Mouse (Mus musculus) intestine, postnatal 0 days (tissue): ENCODE measurements around the gene Sept9. TPM values are rescaled to one million over a fixed set of nuclear protein-coding genes. Genes with fewer than 3 reads are reported as not detected.
A peak's percentile ranks its signal among the peaks of the same experiment; 100 is the strongest.

ENCODE experiments used
- ATAC-seq: fragments of 200-750 bp; cut with Nextera tagmentation; 2 replicates; pipeline ENCODE4 v1.8.0; 2017; ENCODE audit warnings: mild to moderate bottlenecking, moderate TSS enrichment, moderate library complexity
- H3K27ac ChIP-seq: fragments of 300-500 bp; sonication (generic); 2 replicates; pipeline ENCODE4 v1.5.1; 2014; ENCODE audit warnings: mild to moderate bottlenecking, low read depth, low read length, moderate library complexity
- H3K27me3 ChIP-seq: fragments of 300-500 bp; sonication (generic); replicated peaks from 2 replicates; pipeline ENCODE4 v1.6.1; 2014; ENCODE audit warnings: low read length, mixed read lengths; ENCODE audit not compliant: control insufficient read depth, insufficient read depth
- H3K36me3 ChIP-seq: fragments of 300-500 bp; sonication (generic); 2 replicates; pipeline ENCODE4 v1.6.1; 2014; ENCODE audit warnings: mild to moderate bottlenecking, moderate library complexity; ENCODE audit not compliant: control insufficient read depth, insufficient read depth
- H3K4me1 ChIP-seq: fragments of 300-500 bp; sonication (generic); replicated peaks from 2 replicates; pipeline ENCODE4 v1.6.1; 2014; ENCODE audit warnings: antibody characterized with exemption, low read length, mixed read lengths; ENCODE audit not compliant: control insufficient read depth, insufficient read depth
- H3K4me2 ChIP-seq: fragments of 300-500 bp; sonication (generic); replicated peaks from 2 replicates; pipeline ENCODE4 v1.6.1; 2014; ENCODE audit warnings: low read depth, mild to moderate bottlenecking, moderate library complexity
- H3K4me3 ChIP-seq: fragments of 300-500 bp; sonication (generic); 2 replicates; pipeline ENCODE4 v1.5.1; 2014; ENCODE audit warnings: low read depth, low read length
- H3K9ac ChIP-seq: fragments of 300-500 bp; sonication (generic); 2 replicates; pipeline ENCODE4 v1.6.1; 2014; ENCODE audit warnings: mild to moderate bottlenecking, low read depth, low read length
- H3K9me3 ChIP-seq: fragments of 300-500 bp; sonication (generic); 2 replicates; pipeline ENCODE4 v1.6.1; 2016; ENCODE audit warnings: mixed run types; ENCODE audit not compliant: control insufficient read depth
- CTCF ChIP-seq: sonication (generic); IDR thresholded peaks from 2 replicates; pipeline ENCODE4 v1.5.1; 2016; ENCODE audit warnings: low read depth, mild to moderate bottlenecking, control low read depth, antibody characterized with exemption, moderate library complexity
- WGBS: fragments of 180-500 bp; shearing (Covaris S2); extraction: QIAGEN DNeasy Blood & Tissue Kit; methylation state at CpG from one replicate; pipeline ENCODE4 v1.1.7; 2014; 5-methylcytosine and 5-hydroxymethylcytosine counted together
- polyA plus RNA-seq: library from polyadenylated mRNA; unstranded; fragments of >200 nt; fragmentation: Nextera tagmentation; extraction: Ambion mirVana; gene quantifications from 2 replicates; pipeline ENCODE4 v1.2.1, GENCODE M21; 2015

The Sept9 gene
- polyA plus RNA-seq, 1 experiment from 2014 or later: 74.5 TPM

DNA sequence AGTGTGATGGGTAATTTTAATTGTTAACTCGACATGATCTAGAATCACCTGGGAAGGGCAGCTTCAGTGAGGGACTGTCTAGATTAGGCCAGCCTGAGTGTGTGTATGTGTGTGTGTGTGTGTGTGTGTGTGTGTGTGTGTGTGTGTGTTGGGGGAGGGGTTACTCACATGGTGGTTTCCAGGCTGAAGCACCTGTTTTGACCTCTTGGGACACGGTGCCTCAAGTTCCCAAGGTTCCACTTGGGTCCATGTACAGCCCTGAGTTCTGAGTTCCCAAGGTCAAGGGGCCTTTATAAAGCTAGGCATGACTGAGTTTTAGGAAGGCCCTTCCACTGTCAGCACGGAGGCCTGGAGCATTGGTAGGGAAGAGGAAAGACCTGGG is 55.6 kb downstream of the Sept9 start:
- peaks cover 3% of the 10 kb centered on the region; the same call in 1 of the 2 replicates for H3K36me3 ChIP-seq
- ATAC-seq: peak; percentile 4; the same call in 1 of the 2 replicates
- H3K4me2 ChIP-seq: no peak overlapping the region
- no peak overlapping the region for H3K27ac ChIP-seq
- TF ChIP-seq CTCF: no peak
- no peaks in the 10 kb centered on the region; the same call in 1 of the 2 replicates for H3K4me1 ChIP-seq
- WGBS: 75% methylated on average over 3 of the region's 3 CpGs
- no peak overlapping the region for H3K4me3 ChIP-seq
- no peaks in the 10 kb centered on the region for H3K9me3 ChIP-seq
- H3K27me3 ChIP-seq: no peaks in the 10 kb centered on the region
- H3K9ac ChIP-seq: no peak overlapping the region

DNA sequence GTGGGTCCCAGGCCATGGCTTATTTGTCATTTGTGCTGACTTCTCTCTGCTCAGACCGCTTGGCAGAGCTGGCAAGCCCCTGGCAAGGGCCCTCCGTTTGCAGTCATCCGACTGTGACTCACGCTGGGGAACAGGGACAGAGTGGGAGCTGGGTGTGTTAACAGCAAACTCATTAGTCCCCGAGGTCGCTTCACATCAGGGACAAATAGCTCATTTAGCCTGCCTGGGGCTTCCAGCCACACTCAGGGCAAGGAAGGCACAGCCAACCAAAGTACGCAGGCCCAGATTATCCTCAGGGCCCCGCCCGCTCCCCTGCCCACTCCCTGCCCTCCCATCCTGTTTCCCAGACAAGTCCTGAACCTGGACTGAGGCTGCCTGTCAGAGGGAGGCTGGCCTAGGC is 56.6 kb downstream of the Sept9 start:
- H3K27me3 ChIP-seq: no peaks in the 10 kb centered on the region
- H3K36me3 ChIP-seq: peaks cover 3% of the 10 kb centered on the region; the same call in 1 of the 2 replicates
- no peaks in the 10 kb centered on the region; the same call in 1 of the 2 replicates for H3K4me1 ChIP-seq
- no peak overlapping the region for H3K27ac ChIP-seq
- H3K4me3 ChIP-seq: no peak overlapping the region
- H3K9me3 ChIP-seq: no peaks in the 10 kb centered on the region
- no peak overlapping the region for H3K9ac ChIP-seq
- WGBS: 48% methylated on average over 9 of the region's 9 CpGs
- no peak overlapping the region for H3K4me2 ChIP-seq
- ATAC-seq: no peak
- TF ChIP-seq CTCF: no peak

DNA sequence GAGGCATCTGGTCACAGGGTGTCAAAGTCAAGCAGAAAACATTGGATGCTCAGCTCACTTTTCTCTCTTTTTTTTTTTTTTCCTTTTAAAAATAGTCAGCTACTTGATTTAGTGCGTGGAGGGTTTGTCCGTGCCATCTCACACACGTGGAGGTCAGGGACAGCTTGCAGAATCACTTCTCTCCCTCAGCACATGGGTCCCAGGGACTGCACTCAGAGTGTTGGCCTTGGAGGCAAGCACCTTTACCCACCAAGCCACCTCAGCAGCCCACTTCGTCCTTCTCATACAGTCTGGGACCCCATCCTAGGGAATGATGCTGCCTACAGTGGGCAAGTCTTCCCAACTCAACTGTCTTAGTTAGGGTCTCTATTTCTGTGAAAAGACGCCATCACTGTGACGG is 57.4 kb downstream of the Sept9 start:
- Histone ChIP-seq H3K9me3 (no peaks in the 10 kb centered on the region), H3K27me3 (no peaks in the 10 kb centered on the region), H3K36me3 (peaks cover 3% of the 10 kb centered on the region; the same call in 1 of the 2 replicates), H3K4me2 (no peak overlapping the region), H3K9ac (no peak overlapping the region), H3K4me1 (no peaks in the 10 kb centered on the region; the same call in 1 of the 2 replicates), H3K4me3 (no peak overlapping the region), H3K27ac (no peak overlapping the region)
- WGBS: 98% methylated on average over 6 of the region's 6 CpGs
- ATAC-seq: no peak
- TF ChIP-seq CTCF: no peak

DNA sequence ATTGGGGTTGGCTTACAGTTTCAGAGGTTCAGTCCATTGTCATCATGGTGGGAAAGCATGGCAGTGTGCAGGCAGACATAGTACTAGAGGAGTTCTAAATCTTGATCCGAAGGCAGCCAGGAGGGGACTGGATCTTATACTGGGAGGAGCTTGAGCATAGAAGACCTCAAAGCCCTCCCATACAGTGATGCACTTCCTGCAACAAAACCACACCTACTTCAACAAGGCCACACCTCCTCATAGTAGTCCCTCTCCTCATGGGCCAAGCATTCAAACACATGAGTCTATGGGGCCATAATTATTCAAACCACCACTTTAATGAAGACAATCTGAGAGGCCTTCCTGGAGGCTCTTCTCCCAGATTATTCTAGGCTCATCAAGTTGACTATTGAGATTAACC is 57.8 kb downstream of the Sept9 start:
- no peak overlapping the region for H3K4me2 ChIP-seq
- no peak overlapping the region for H3K9ac ChIP-seq
- no peak for ATAC-seq
- no peaks in the 10 kb centered on the region for H3K9me3 ChIP-seq
- no peak for TF ChIP-seq CTCF
- no peaks in the 10 kb centered on the region for H3K27me3 ChIP-seq
- H3K36me3 ChIP-seq: peaks cover 3% of the 10 kb centered on the region; the same call in 1 of the 2 replicates
- no peaks in the 10 kb centered on the region; the same call in 1 of the 2 replicates for H3K4me1 ChIP-seq
- H3K27ac ChIP-seq: no peak overlapping the region
- H3K4me3 ChIP-seq: no peak overlapping the region
- 100% methylated on average over 1 of the region's 1 CpGs for WGBS

DNA sequence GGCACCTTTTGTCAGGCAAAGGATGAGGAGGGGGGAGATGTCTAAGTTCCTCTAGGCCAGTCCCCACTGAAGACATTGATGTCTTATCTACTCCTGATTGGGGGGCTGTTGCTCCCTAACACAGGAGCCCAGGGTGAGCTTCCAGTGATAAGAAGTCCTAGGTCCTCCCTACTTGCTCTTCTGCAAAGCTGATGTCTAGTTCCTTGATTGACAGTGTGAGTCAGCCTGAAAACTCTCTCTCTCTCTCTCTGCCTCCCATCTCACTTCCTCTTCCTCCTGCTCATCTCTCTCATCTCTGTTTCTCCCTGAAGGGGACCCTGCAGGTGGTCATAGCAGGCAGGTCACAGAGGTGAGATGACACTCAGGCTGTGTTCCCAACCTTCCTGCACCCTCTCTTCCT is 58.4 kb downstream of the Sept9 start:
- ATAC-seq: no peak

DNA sequence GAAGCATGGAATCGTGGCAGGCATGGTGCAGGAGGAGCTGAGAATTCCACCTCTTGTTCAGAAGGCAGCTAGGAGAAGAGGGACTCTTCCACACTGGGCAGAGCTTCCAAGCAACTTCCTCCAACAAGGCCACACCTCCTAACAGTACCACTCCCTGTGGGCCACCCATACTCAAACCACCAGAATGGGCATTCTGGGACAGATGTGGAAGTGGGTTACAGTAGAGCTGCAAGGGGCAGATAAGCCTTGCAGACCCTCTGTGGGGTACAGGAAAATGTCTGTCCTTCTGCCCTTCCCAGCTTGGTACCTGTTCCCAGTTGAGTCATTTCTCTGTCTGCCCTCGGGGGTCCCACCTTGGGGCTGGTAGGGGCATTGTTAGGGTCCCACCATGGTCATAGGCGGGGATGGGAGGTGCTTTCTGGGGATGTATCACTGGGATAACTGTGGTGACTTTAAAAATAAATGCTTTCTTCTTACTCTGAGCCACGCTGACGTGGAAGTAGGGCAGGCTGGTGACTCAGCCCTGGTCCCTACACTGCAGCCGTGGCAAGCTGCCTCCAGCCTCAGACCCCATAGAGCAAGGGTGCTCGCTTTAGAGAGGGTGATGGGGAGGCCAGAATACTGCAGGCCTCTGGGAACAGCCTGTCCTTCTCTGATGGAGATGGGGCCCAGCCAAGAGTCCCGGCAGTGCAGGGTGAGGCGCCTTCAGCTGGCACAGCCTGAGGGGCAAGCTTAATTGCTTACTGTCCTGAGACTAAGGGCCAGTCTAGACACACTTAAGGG is 59.9 kb downstream of the Sept9 start:
- 0 out of 2 replicates have a peak, but pooled peaks cover 2% of the 10 kb centered on the region for H3K4me1 ChIP-seq
- no peak overlapping the region for H3K9ac ChIP-seq
- H3K36me3 ChIP-seq: peaks cover 3% of the 10 kb centered on the region; the same call in 1 of the 2 replicates
- no peak overlapping the region for H3K4me3 ChIP-seq
- no peak for ATAC-seq
- no peak overlapping the region for H3K4me2 ChIP-seq
- no peak for TF ChIP-seq CTCF
- WGBS: 85% methylated on average over 9 of the region's 9 CpGs
- no peaks in the 10 kb centered on the region for H3K9me3 ChIP-seq
- no peaks in the 10 kb centered on the region for H3K27me3 ChIP-seq
- no peak overlapping the region for H3K27ac ChIP-seq

More for the DNA sequence above, 58.4 kb downstream of the Sept9 start:
- Histone ChIP-seq H3K36me3 (peaks cover 3% of the 10 kb centered on the region; the same call in 1 of the 2 replicates), H3K4me3 (no peak overlapping the region), H3K4me1 (no peaks in the 10 kb centered on the region; the same call in 1 of the 2 replicates), H3K9me3 (no peaks in the 10 kb centered on the region), H3K4me2 (no peak overlapping the region), H3K9ac (no peak overlapping the region), H3K27me3 (no peaks in the 10 kb centered on the region), H3K27ac (no peak overlapping the region)
- no peak for TF ChIP-seq CTCF
